Mouse (Mus musculus) erythroblast, embryonic 14.5 days (primary cell): ENCODE data around the gene Prpf40b. TPM values are rescaled to one million over a fixed set of nuclear protein-coding genes. Genes with fewer than 3 reads are reported as not detected.
"Not testable (repeated sequence)": the region's sequence is repeated elsewhere in the genome, so short reads cannot be mapped to it uniquely, and the experiment has no call there.

Experiments used
- H3K27me3 ChIP-seq: 2 replicates; pipeline ENCODE4 v1.6.1; 2012; ENCODE audit warnings: inconsistent platforms; ENCODE audit not compliant: control insufficient read depth
- H3K36me3 ChIP-seq: 2 replicates; pipeline ENCODE4 v1.6.1; 2012; ENCODE audit warnings: mild to moderate bottlenecking, inconsistent platforms; ENCODE audit not compliant: control insufficient read depth
- H3K4me1 ChIP-seq: 2 replicates; pipeline ENCODE4 v1.6.1; 2012; ENCODE audit warnings: inconsistent platforms; ENCODE audit not compliant: control insufficient read depth
- H3K4me3 ChIP-seq: replicated peaks from 2 replicates; pipeline ENCODE3; 2012; ENCODE audit warnings: moderate library complexity, mild to moderate bottlenecking, inconsistent platforms
- H3K9me3 ChIP-seq: 2 replicates; pipeline ENCODE4 v1.6.1; 2012; ENCODE audit warnings: low read length, inconsistent platforms, mixed read lengths; ENCODE audit not compliant: control insufficient read depth
- GATA1 ChIP-seq: IDR thresholded peaks from 2 replicates; pipeline ENCODE4 v1.6.1; 2012; ENCODE audit warnings: low read length, inconsistent platforms, mixed read lengths
- TAL1 ChIP-seq: IDR thresholded peaks from 3 replicates; pipeline ENCODE4 v1.6.1; 2012; ENCODE audit warnings: low read length, inconsistent platforms, mixed read lengths
- polyA plus RNA-seq: library from polyadenylated mRNA; stranded (reverse); fragments of >175 nt; gene quantifications from 2 replicates; pipeline ENCODE4 v1.2.3, GENCODE M21; 2012

Gene Prpf40b
- 0.31 and 0.32 TPM in 2 replicates for polyA plus RNA-seq

GRCm38 (mm10) chr15:99294813-99295374, at the start of gene Prpf40b:
Gene Prpf40b (plus strand): TSS chr15:99295087.
- no peaks in the 10 kb centered on the region for H3K36me3 ChIP-seq
- peaks cover 24% of the 10 kb centered on the region for H3K27me3 ChIP-seq
- no peak for TF ChIP-seq TAL1
- no peak for TF ChIP-seq GATA1
- no peaks in the 10 kb centered on the region for H3K9me3 ChIP-seq
- peaks cover 18% of the 10 kb centered on the region for H3K4me1 ChIP-seq
- peak within 1 kb of the TSS; percentile 63 for H3K4me3 ChIP-seq

- peaks cover 16% of the 10 kb centered on the region for H3K4me1 ChIP-seq
- not testable (repeated sequence) for H3K4me3 ChIP-seq, H3K27me3 ChIP-seq, H3K9me3 ChIP-seq
- H3K36me3 ChIP-seq = peaks cover 81% of the 10 kb centered on the region
These were observed 48.2 kb upstream of the Prpf40b start for GRCm38 (mm10) chr15:99246736-99247135.

GRCm38 (mm10) chr15:99248972-99249371, 45.9 kb upstream of the Prpf40b start:
- Histone ChIP-seq H3K4me1 (peaks cover 34% of the 10 kb centered on the region), H3K27me3 (no peaks in the 10 kb centered on the region), H3K4me3 (no peak overlapping the region), H3K9me3 (no peaks in the 10 kb centered on the region), H3K36me3 (peaks cover 61% of the 10 kb centered on the region)
- TF ChIP-seq TAL1 = no peak
- TF ChIP-seq GATA1 = no peak

GRCm38 (mm10) chr15:99249938-99250337, 44.9 kb upstream of the Prpf40b start:
- H3K4me3 ChIP-seq = no peak overlapping the region
- no peaks in the 10 kb centered on the region for H3K27me3 ChIP-seq
- peaks cover 42% of the 10 kb centered on the region for H3K4me1 ChIP-seq
- no peaks in the 10 kb centered on the region for H3K9me3 ChIP-seq
- TF ChIP-seq TAL1 (no peak), GATA1 (no peak)
- peaks cover 51% of the 10 kb centered on the region for H3K36me3 ChIP-seq

- H3K36me3 ChIP-seq = peaks cover 42% of the 10 kb centered on the region
- not testable (repeated sequence) for H3K27me3 ChIP-seq, H3K9me3 ChIP-seq
These were observed 43.8 kb upstream of the Prpf40b start for GRCm38 (mm10) chr15:99251111-99251510.

GRCm38 (mm10) chr15:99251626-99252380, 43.1 kb upstream of the Prpf40b start, which contains the start of gene Mcrs1:
Gene Mcrs1 (minus strand): TSS chr15:99251961.
- Histone ChIP-seq H3K36me3 (peaks cover 35% of the 10 kb centered on the region), H3K27me3 (no peaks in the 10 kb centered on the region), H3K4me1 (peaks cover 42% of the 10 kb centered on the region), H3K4me3 (peak within 1 kb of the TSS; percentile 92), H3K9me3 (no peaks in the 10 kb centered on the region)
- TF ChIP-seq TAL1 (no peak), GATA1 (peak; percentile 70)

More at GRCm38 (mm10) chr15:99251111-99251510, 43.8 kb upstream of the Prpf40b start:
- Histone ChIP-seq H3K4me1 (peaks cover 42% of the 10 kb centered on the region), H3K4me3 (peak overlapping the region; percentile 65)

GRCm38 (mm10) chr15:99252381-99253174, 42.3 kb upstream of the Prpf40b start:
- Histone ChIP-seq H3K36me3 (peaks cover 27% of the 10 kb centered on the region), H3K4me3 (peak overlapping the region; percentile 92)
- TF ChIP-seq TAL1 (no peak), GATA1 (no peak)

GRCm38 (mm10) chr15:99253175-99253479, 41.8 kb upstream of the Prpf40b start:
- not testable (repeated sequence) for H3K27me3 ChIP-seq, H3K9me3 ChIP-seq, H3K4me3 ChIP-seq
- Histone ChIP-seq H3K4me1 (peaks cover 42% of the 10 kb centered on the region), H3K36me3 (peaks cover 22% of the 10 kb centered on the region)

More at GRCm38 (mm10) chr15:99252381-99253174, 42.3 kb upstream of the Prpf40b start:
- peaks cover 42% of the 10 kb centered on the region for H3K4me1 ChIP-seq
- H3K27me3 ChIP-seq = no peaks in the 10 kb centered on the region
- no peaks in the 10 kb centered on the region for H3K9me3 ChIP-seq

- peaks cover 15% of the 10 kb centered on the region for H3K36me3 ChIP-seq
- H3K9me3 ChIP-seq = no peaks in the 10 kb centered on the region
- no peak overlapping the region for H3K4me3 ChIP-seq
- no peaks in the 10 kb centered on the region for H3K27me3 ChIP-seq
- peaks cover 42% of the 10 kb centered on the region for H3K4me1 ChIP-seq
- TF ChIP-seq GATA1 = no peak
- TF ChIP-seq TAL1 = no peak
These were observed 41.1 kb upstream of the Prpf40b start for GRCm38 (mm10) chr15:99253772-99254171.
